Mouse (Mus musculus): ENCODE data around the gene Map4. TPM values are rescaled to one million over a fixed set of nuclear protein-coding genes. Genes with fewer than 3 reads are reported as not detected.

Map4 gene
- polyA plus RNA-seq, 2 experiments = 7.7 to 13.5 TPM

DNA sequence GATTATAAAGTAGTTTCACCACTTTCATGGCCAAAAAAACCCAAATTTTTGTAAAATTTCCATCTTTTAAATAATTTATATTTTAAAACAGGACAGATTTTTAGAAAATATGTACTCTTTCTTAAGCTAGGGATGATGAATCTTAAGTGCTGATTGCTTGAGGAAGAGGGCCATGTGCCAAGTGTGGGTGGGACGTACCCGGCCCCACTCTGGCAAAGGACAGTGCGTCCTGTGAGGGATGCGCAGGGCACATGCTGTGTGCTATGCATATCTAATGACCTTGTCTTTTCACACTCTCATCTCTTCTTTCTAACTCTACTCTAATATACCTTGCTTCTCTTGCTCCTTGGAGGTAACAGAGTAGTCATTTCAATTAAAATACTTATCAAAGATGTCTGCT is 66.2 kb downstream of the Map4 start:
- ATAC-seq (ENCODE audit: insufficient read depth) = no peak
- no peak for TF ChIP-seq EP300 (IDR thresholded peaks at IDR 0.05; ENCODE audit: low read depth)
- no peak for TF ChIP-seq CTCF (IDR thresholded peaks at IDR 0.05; ENCODE audit: low read depth)

DNA sequence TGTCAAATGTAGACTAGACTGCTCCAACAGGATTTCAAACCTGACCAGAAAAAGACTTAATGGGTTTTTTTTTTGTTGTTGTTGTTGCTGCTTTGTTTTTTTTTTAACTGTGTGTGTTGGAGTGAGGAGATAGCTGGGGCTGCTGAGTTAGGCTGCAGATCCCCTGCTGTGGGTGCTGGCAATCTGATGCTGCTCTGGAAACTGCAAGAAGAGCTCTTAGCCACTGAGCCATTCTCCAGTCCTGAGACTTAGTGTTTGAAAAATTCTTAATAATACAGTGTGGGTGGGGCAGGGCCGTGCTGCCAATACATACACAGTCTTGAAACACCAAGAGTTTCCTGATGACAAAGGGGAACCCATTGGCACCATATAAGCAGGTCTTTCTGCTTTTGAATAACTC is 70.7 kb downstream of the Map4 start:
- no peak overlapping the region for H3K4me2 ChIP-seq (ENCODE audit: low read depth)
- H3K9me3 ChIP-seq (ENCODE audit: control insufficient read depth, low read length) = no peaks in the 10 kb centered on the region
- TF ChIP-seq CTCF (IDR thresholded peaks at IDR 0.05; ENCODE audit: low read depth) (no peak), EP300 (IDR thresholded peaks at IDR 0.05; ENCODE audit: low read depth) (no peak)
- no peaks in the 10 kb centered on the region for H3K27me3 ChIP-seq (ENCODE audit: control insufficient read depth, insufficient read depth, low read length)
- WGBS (ENCODE audit: insufficient replicate concordance) = 59% methylated on average over 1 of the region's 1 CpGs
- DNase-seq (ENCODE audit: low read depth in 3 of 3, low spot score in 3 of 3) = no peak
- H3K27ac ChIP-seq = no peak overlapping the region
- ATAC-seq (ENCODE audit: insufficient read depth) = no peak
- H3K4me1 ChIP-seq (replicated peaks; ENCODE audit: control insufficient read depth in 2 of 2, insufficient read depth in 2 of 2, low read length in 1 of 2) = no peaks in the 10 kb centered on the region
- H3K9ac ChIP-seq (replicated peaks) = no peak overlapping the region
- H3K4me3 ChIP-seq (ENCODE audit: insufficient read depth in 1 of 2, low read depth in 2 of 2, low read length in 2 of 2) = no peak overlapping the region
- H3K36me3 ChIP-seq (replicated peaks; ENCODE audit: control insufficient read depth, insufficient read depth, low read depth) = no peaks in the 10 kb centered on the region

More for the DNA sequence above, 66.2 kb downstream of the Map4 start:
- WGBS (ENCODE audit: insufficient replicate concordance) = 81% methylated on average over 4 of the region's 4 CpGs
- Histone ChIP-seq H3K4me3 (ENCODE audit: insufficient read depth in 1 of 2, low read depth in 2 of 2, low read length in 2 of 2) (no peak overlapping the region), H3K4me2 (ENCODE audit: low read depth) (no peak overlapping the region), H3K4me1 (replicated peaks; ENCODE audit: control insufficient read depth in 2 of 2, insufficient read depth in 2 of 2, low read length in 1 of 2) (no peaks in the 10 kb centered on the region), H3K27ac (no peak overlapping the region), H3K27me3 (ENCODE audit: control insufficient read depth, insufficient read depth, low read length) (no peaks in the 10 kb centered on the region), H3K9me3 (ENCODE audit: control insufficient read depth, low read length) (no peaks in the 10 kb centered on the region), H3K9ac (replicated peaks) (no peak overlapping the region), H3K36me3 (replicated peaks; ENCODE audit: control insufficient read depth, insufficient read depth, low read depth) (no peaks in the 10 kb centered on the region)
- DNase-seq (ENCODE audit: low read depth in 3 of 3, low spot score in 3 of 3) = no peak

DNA sequence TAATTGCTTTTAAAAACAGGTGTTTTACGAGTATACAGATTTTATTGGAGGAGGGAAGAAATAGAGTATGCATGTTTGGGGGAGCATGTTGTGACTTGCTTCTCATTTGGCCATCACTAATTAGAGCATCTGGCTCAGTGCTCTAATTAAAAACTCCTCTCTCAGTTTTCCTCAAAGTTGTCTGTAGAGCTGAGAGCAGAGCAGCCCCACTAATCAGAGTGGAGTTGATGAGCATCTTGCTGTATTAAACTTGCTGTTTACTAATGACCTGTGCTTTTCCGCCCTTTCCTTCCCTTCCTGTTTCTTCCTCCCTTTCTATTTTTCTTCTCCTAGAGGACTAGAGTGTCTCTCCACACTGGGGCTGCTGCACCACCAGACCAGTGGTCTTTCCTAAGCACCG is 71.2 kb downstream of the Map4 start:
- ATAC-seq (ENCODE audit: insufficient read depth) (no peak), DNase-seq (ENCODE audit: low read depth in 3 of 3, low spot score in 3 of 3) (no peak)
- H3K4me1 ChIP-seq (replicated peaks; ENCODE audit: control insufficient read depth in 2 of 2, insufficient read depth in 2 of 2, low read length in 1 of 2) = no peaks in the 10 kb centered on the region
- H3K4me3 ChIP-seq (ENCODE audit: insufficient read depth in 1 of 2, low read depth in 2 of 2, low read length in 2 of 2) = no peak overlapping the region
- WGBS (ENCODE audit: insufficient replicate concordance) = 74% methylated on average over 3 of the region's 3 CpGs
- TF ChIP-seq CTCF (IDR thresholded peaks at IDR 0.05; ENCODE audit: low read depth) (no peak), EP300 (IDR thresholded peaks at IDR 0.05; ENCODE audit: low read depth) (no peak)
- H3K27me3 ChIP-seq (ENCODE audit: control insufficient read depth, insufficient read depth, low read length) = no peaks in the 10 kb centered on the region
- no peak overlapping the region for H3K4me2 ChIP-seq (ENCODE audit: low read depth)
- no peaks in the 10 kb centered on the region for H3K36me3 ChIP-seq (replicated peaks; ENCODE audit: control insufficient read depth, insufficient read depth, low read depth)
- no peak overlapping the region for H3K9ac ChIP-seq (replicated peaks)
- H3K9me3 ChIP-seq (ENCODE audit: control insufficient read depth, low read length) = no peaks in the 10 kb centered on the region
- no peak overlapping the region for H3K27ac ChIP-seq

DNA sequence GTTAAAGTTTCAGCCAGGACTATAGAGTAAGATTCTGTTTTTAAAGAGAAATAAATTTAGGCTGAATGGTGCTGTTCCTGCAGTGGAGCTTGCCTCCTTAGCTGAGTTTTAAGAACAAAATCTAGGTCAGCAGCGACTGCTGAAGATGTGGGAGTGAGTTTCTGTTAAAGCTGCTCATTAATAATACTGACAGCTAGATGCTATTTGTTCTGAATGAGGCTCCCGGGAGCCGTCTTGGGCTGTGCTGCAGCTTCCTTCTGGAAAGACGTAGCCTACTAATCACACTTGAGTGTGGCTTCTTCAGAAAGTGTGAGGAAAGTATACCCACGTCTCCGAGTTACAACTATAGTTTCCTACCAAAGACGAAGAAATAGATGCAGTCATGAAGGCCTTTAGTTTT is 88.0 kb downstream of the Map4 start:
- Histone ChIP-seq H3K27ac (no peak overlapping the region), H3K4me2 (ENCODE audit: low read depth) (no peak overlapping the region), H3K27me3 (ENCODE audit: control insufficient read depth, insufficient read depth, low read length) (no peaks in the 10 kb centered on the region), H3K9me3 (ENCODE audit: control insufficient read depth, low read length) (no peaks in the 10 kb centered on the region), H3K4me1 (replicated peaks; ENCODE audit: control insufficient read depth in 2 of 2, insufficient read depth in 2 of 2, low read length in 1 of 2) (no peaks in the 10 kb centered on the region), H3K4me3 (ENCODE audit: insufficient read depth in 1 of 2, low read depth in 2 of 2, low read length in 2 of 2) (no peak overlapping the region), H3K9ac (replicated peaks) (no peak overlapping the region), H3K36me3 (replicated peaks; ENCODE audit: control insufficient read depth, insufficient read depth, low read depth) (no peaks in the 10 kb centered on the region)
- TF ChIP-seq EP300 (IDR thresholded peaks at IDR 0.05; ENCODE audit: low read depth) (no peak), CTCF (IDR thresholded peaks at IDR 0.05; ENCODE audit: low read depth) (no peak)
- ATAC-seq (ENCODE audit: insufficient read depth) = no peak
- 52% methylated on average over 7 of the region's 7 CpGs for WGBS (ENCODE audit: insufficient replicate concordance)
- DNase-seq (ENCODE audit: low read depth in 3 of 3, low spot score in 3 of 3) = no peak

DNA sequence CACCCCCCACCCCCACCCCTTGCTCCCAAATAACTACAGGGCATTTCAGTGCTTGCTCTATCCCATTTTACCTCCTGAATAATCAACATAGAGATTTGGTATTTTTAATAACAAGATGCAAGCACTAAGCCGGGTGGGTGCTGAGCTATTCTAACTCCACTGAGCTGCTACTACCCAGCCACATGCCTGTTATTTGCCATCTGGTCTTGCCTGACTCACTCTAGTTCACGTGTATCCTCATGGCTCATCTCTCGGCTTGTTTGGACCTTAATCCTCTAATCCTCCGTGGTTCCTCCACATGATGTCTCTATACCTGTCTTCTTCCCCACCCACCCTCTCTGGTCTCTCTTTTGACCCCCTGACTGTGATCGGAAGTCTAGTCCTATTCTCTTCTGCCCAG is 89.1 kb downstream of the Map4 start:
- WGBS (ENCODE audit: insufficient replicate concordance) = 51% methylated on average over 5 of the region's 5 CpGs

More for the DNA sequence above, 89.1 kb downstream of the Map4 start:
- no peak overlapping the region for H3K27ac ChIP-seq
- no peak for DNase-seq (ENCODE audit: low read depth in 3 of 3, low spot score in 3 of 3)
- H3K27me3 ChIP-seq (ENCODE audit: control insufficient read depth, insufficient read depth, low read length) = no peaks in the 10 kb centered on the region
- H3K36me3 ChIP-seq (replicated peaks; ENCODE audit: control insufficient read depth, insufficient read depth, low read depth) = no peaks in the 10 kb centered on the region
- H3K4me2 ChIP-seq (ENCODE audit: low read depth) = no peak overlapping the region
- H3K9ac ChIP-seq (replicated peaks) = no peak overlapping the region
- no peak overlapping the region for H3K4me3 ChIP-seq (ENCODE audit: insufficient read depth in 1 of 2, low read depth in 2 of 2, low read length in 2 of 2)
- no peaks in the 10 kb centered on the region for H3K4me1 ChIP-seq (replicated peaks; ENCODE audit: control insufficient read depth in 2 of 2, insufficient read depth in 2 of 2, low read length in 1 of 2)
- TF ChIP-seq CTCF (IDR thresholded peaks at IDR 0.05; ENCODE audit: low read depth) (no peak), EP300 (IDR thresholded peaks at IDR 0.05; ENCODE audit: low read depth) (no peak)
- H3K9me3 ChIP-seq (ENCODE audit: control insufficient read depth, low read length) = no peaks in the 10 kb centered on the region
- ATAC-seq (ENCODE audit: insufficient read depth) = no peak

Data from liver, embryonic 14.5 days (tissue).